Mouse (Mus musculus): ENCODE results near the gene Srm.

The Srm gene

GRCm38 (mm10) chr4:148591171-148591630 is at the start of gene Srm:
Gene Srm (plus strand): TSS chr4:148591503.
- DNase-seq = peak; percentile 96 to 98

- DNase-seq = no peak
These were observed 42.2 kb upstream of the Srm start for GRCm38 (mm10) chr4:148549106-148549505.

GRCm38 (mm10) chr4:148557766-148558165 is 33.5 kb upstream of the Srm start:
- DNase-seq = no peak

- peak; percentile 87 to 89 for DNase-seq
These were observed 32.9 kb upstream of the Srm start, which contains the start of gene Exosc10 for GRCm38 (mm10) chr4:148558297-148559000. Gene Exosc10 (plus strand): TSS chr4:148558429.

GRCm38 (mm10) chr4:148562676-148563075 is 28.6 kb upstream of the Srm start:
- DNase-seq = no peak

GRCm38 (mm10) chr4:148563595-148563994 is 27.7 kb upstream of the Srm start:
- DNase-seq = no peak

- no peak for DNase-seq
These were observed 21.2 kb upstream of the Srm start for GRCm38 (mm10) chr4:148570138-148570537.

- no peak for DNase-seq
These were observed 20.5 kb upstream of the Srm start for GRCm38 (mm10) chr4:148570693-148571295.

GRCm38 (mm10) chr4:148573222-148573621 is 18.1 kb upstream of the Srm start:
- DNase-seq = no peak

- DNase-seq = no peak
These were observed 10.5 kb upstream of the Srm start for GRCm38 (mm10) chr4:148580765-148581164.

- no peak for DNase-seq
These were observed 9.9 kb upstream of the Srm start for GRCm38 (mm10) chr4:148581422-148581821.

GRCm38 (mm10) chr4:148583257-148583656 is 8.0 kb upstream of the Srm start:
- no peak for DNase-seq

GRCm38 (mm10) chr4:148586648-148587047 is 4.7 kb upstream of the Srm start:
- DNase-seq = no peak

GRCm38 (mm10) chr4:148588793-148589192 is 2.5 kb upstream of the Srm start:
- no peak for DNase-seq

GRCm38 (mm10) chr4:148589565-148589964 is 1.7 kb upstream of the Srm start:
- DNase-seq = no peak

GRCm38 (mm10) chr4:148590421-148591170 is 707 bp upstream of the Srm start:
- no peak for DNase-seq

GRCm38 (mm10) chr4:148591637-148592380 is 506 bp downstream of the Srm start:
- no peak for DNase-seq

GRCm38 (mm10) chr4:148593996-148594395 is 2.7 kb downstream of the Srm start:
- DNase-seq = no peak

- DNase-seq = no peak
These were observed 4.6 kb downstream of the Srm start for GRCm38 (mm10) chr4:148595916-148596315.

GRCm38 (mm10) chr4:148596731-148597130 is 5.4 kb downstream of the Srm start:
- DNase-seq = no peak

- no peak for DNase-seq
These were observed 7.5 kb downstream of the Srm start for GRCm38 (mm10) chr4:148598826-148599225.

- DNase-seq = no peak
These were observed 9.0 kb downstream of the Srm start for GRCm38 (mm10) chr4:148600316-148600715.

GRCm38 (mm10) chr4:148601871-148602270 is 10.6 kb downstream of the Srm start:
- DNase-seq = no peak
